Mouse (Mus musculus) forebrain, embryonic 16.5 days (tissue): ENCODE data around the gene Mex3a. TPM values are rescaled to one million over a fixed set of nuclear protein-coding genes. Genes with fewer than 3 reads are reported as not detected.

Source experiments
- ATAC-seq: fragments of 200-750 bp; cut with Nextera tagmentation; 2 replicates; pipeline ENCODE4 v1.8.0; 2017; ENCODE audit warnings: mild to moderate bottlenecking, moderate library complexity
- H3K27ac ChIP-seq: fragments of 300-500 bp; sonication (generic); 2 replicates; pipeline ENCODE4 v1.5.1; 2014; ENCODE audit warnings: low read length, control low read depth
- H3K27me3 ChIP-seq: fragments of 300-500 bp; sonication (generic); replicated peaks from 2 replicates; pipeline ENCODE4 v1.6.1; 2014; ENCODE audit warnings: low read length; ENCODE audit not compliant: control insufficient read depth, insufficient read depth
- H3K36me3 ChIP-seq: fragments of 300-500 bp; sonication (generic); 2 replicates; pipeline ENCODE4 v1.6.1; 2014; ENCODE audit not compliant: control insufficient read depth, insufficient read depth
- H3K4me1 ChIP-seq: fragments of 300-500 bp; sonication (generic); replicated peaks from 2 replicates; pipeline ENCODE4 v1.6.1; 2014; ENCODE audit warnings: low read length; ENCODE audit not compliant: control insufficient read depth, insufficient read depth
- H3K4me2 ChIP-seq: fragments of 300-500 bp; sonication (generic); 2 replicates; pipeline ENCODE4 v1.6.1; 2014; ENCODE audit warnings: mild to moderate bottlenecking, low read length, control low read depth
- H3K4me3 ChIP-seq: fragments of 300-500 bp; sonication (generic); replicated peaks from 2 replicates; pipeline ENCODE4 v1.5.1; 2014; ENCODE audit warnings: mild to moderate bottlenecking, low read length, control low read depth
- H3K9ac ChIP-seq: fragments of 300-500 bp; sonication (generic); replicated peaks from 2 replicates; pipeline ENCODE4 v1.6.1; 2014; ENCODE audit warnings: low read depth, low read length, control low read depth
- H3K9me3 ChIP-seq: fragments of 300-500 bp; sonication (generic); 2 replicates; pipeline ENCODE4 v1.6.1; 2016; ENCODE audit warnings: low read length; ENCODE audit not compliant: control insufficient read depth
- WGBS: fragments of 180-500 bp; shearing (Covaris S2); extraction: QIAGEN DNeasy Blood & Tissue Kit; methylation state at CpG from one replicate; pipeline ENCODE4 v1.1.7; 2014; 5-methylcytosine and 5-hydroxymethylcytosine counted together
- polyA plus RNA-seq: library from polyadenylated mRNA; unstranded; fragments of >200 nt; fragmentation: Nextera tagmentation; extraction: Ambion mirVana; gene quantifications from 2 replicates; pipeline ENCODE4 v1.2.1, GENCODE M21; 2015

Gene Mex3a
- 46.1 and 47.8 TPM in 2 replicates for polyA plus RNA-seq

GRCm38 (mm10) chr3:88532299-88532674 lies at the start of gene Mex3a:
Gene Mex3a (plus strand): TSS chr3:88532395.
- no peak; the same call in 1 of the 2 replicates for ATAC-seq
- H3K27ac ChIP-seq, result peak within 1 kb of the TSS; percentile 99
- peaks cover 8% of the 10 kb centered on the region; the same call in 1 of the 2 replicates for H3K36me3 ChIP-seq
- H3K4me2 ChIP-seq, result peak within 1 kb of the TSS; percentile 94
- peaks cover 65% of the 10 kb centered on the region for H3K4me1 ChIP-seq
- no peaks in the 10 kb centered on the region for H3K9me3 ChIP-seq
- WGBS, result 1% methylated on average over 16 of the region's 31 CpGs
- H3K4me3 ChIP-seq, result peak within 1 kb of the TSS; percentile 90
- H3K27me3 ChIP-seq, result no peaks in the 10 kb centered on the region
- H3K9ac ChIP-seq, result peak within 1 kb of the TSS; percentile 96

- Histone ChIP-seq H3K9me3 (no peaks in the 10 kb centered on the region), H3K27me3 (peaks cover 23% of the 10 kb centered on the region), H3K4me2 (no peak overlapping the region), H3K4me1 (peaks cover 6% of the 10 kb centered on the region), H3K4me3 (no peak overlapping the region), H3K36me3 (no peaks in the 10 kb centered on the region), H3K9ac (no peak overlapping the region), H3K27ac (no peak overlapping the region)
- ATAC-seq, result peak; percentile 21; the same call in 1 of the 2 replicates
- 76% methylated on average over 8 of the region's 8 CpGs for WGBS
Observed at GRCm38 (mm10) chr3:88483141-88483540, 49.1 kb upstream of the Mex3a start.

- no peaks in the 10 kb centered on the region for H3K36me3 ChIP-seq
- peaks cover 7% of the 10 kb centered on the region for H3K4me1 ChIP-seq
- H3K27ac ChIP-seq, result no peak overlapping the region
- H3K4me3 ChIP-seq, result no peak overlapping the region
- ATAC-seq, result peak; percentile 61
- no peaks in the 10 kb centered on the region for H3K9me3 ChIP-seq
- H3K9ac ChIP-seq, result no peak overlapping the region
- H3K4me2 ChIP-seq, result no peak overlapping the region
- 2% methylated on average over 5 of the region's 5 CpGs for WGBS
- H3K27me3 ChIP-seq, result peaks cover 23% of the 10 kb centered on the region
Observed at GRCm38 (mm10) chr3:88483621-88484020, 48.6 kb upstream of the Mex3a start.

GRCm38 (mm10) chr3:88484597-88485316 lies 47.4 kb upstream of the Mex3a start:
- Histone ChIP-seq H3K9me3 (no peaks in the 10 kb centered on the region), H3K36me3 (no peaks in the 10 kb centered on the region), H3K4me2 (peak overlapping the region; percentile 36), H3K4me1 (peaks cover 7% of the 10 kb centered on the region), H3K27ac (no peak overlapping the region), H3K27me3 (peaks cover 23% of the 10 kb centered on the region), H3K9ac (no peak overlapping the region; the same call in 1 of the 2 replicates), H3K4me3 (0 out of 2 replicates have a peak overlapping the region, but pooled peaks have one; percentile 14)
- 12% methylated on average over 39 of the region's 39 CpGs for WGBS
- ATAC-seq, result no peak; the same call in 1 of the 2 replicates

- no peak for ATAC-seq
- 73% methylated on average over 5 of the region's 5 CpGs for WGBS
Observed at GRCm38 (mm10) chr3:88486043-88486442, 46.2 kb upstream of the Mex3a start.

GRCm38 (mm10) chr3:88486887-88487286 lies 45.3 kb upstream of the Mex3a start:
- no peaks in the 10 kb centered on the region for H3K9me3 ChIP-seq
- no peak overlapping the region for H3K27ac ChIP-seq
- no peak overlapping the region for H3K4me3 ChIP-seq
- no peak for ATAC-seq
- H3K27me3 ChIP-seq, result peaks cover 23% of the 10 kb centered on the region
- H3K36me3 ChIP-seq, result no peaks in the 10 kb centered on the region
- WGBS, result 83% methylated on average over 4 of the region's 4 CpGs
- H3K9ac ChIP-seq, result no peak overlapping the region
- H3K4me1 ChIP-seq, result peaks cover 7% of the 10 kb centered on the region
- H3K4me2 ChIP-seq, result no peak overlapping the region

More at GRCm38 (mm10) chr3:88486043-88486442, 46.2 kb upstream of the Mex3a start:
- Histone ChIP-seq H3K27me3 (peaks cover 23% of the 10 kb centered on the region), H3K4me1 (peaks cover 7% of the 10 kb centered on the region), H3K27ac (no peak overlapping the region), H3K4me3 (no peak overlapping the region), H3K9ac (no peak overlapping the region), H3K4me2 (no peak overlapping the region), H3K9me3 (no peaks in the 10 kb centered on the region), H3K36me3 (no peaks in the 10 kb centered on the region)

- no peak overlapping the region for H3K9ac ChIP-seq
- no peak overlapping the region for H3K4me3 ChIP-seq
- no peaks in the 10 kb centered on the region for H3K9me3 ChIP-seq
- ATAC-seq, result no peak
- H3K4me1 ChIP-seq, result peaks cover 8% of the 10 kb centered on the region
- WGBS, result 83% methylated on average over 1 of the region's 1 CpGs
- H3K4me2 ChIP-seq, result no peak overlapping the region
- no peak overlapping the region for H3K27ac ChIP-seq
- no peaks in the 10 kb centered on the region for H3K36me3 ChIP-seq
- peaks cover 22% of the 10 kb centered on the region for H3K27me3 ChIP-seq
Observed at GRCm38 (mm10) chr3:88487396-88487795, 44.8 kb upstream of the Mex3a start.

DNA sequence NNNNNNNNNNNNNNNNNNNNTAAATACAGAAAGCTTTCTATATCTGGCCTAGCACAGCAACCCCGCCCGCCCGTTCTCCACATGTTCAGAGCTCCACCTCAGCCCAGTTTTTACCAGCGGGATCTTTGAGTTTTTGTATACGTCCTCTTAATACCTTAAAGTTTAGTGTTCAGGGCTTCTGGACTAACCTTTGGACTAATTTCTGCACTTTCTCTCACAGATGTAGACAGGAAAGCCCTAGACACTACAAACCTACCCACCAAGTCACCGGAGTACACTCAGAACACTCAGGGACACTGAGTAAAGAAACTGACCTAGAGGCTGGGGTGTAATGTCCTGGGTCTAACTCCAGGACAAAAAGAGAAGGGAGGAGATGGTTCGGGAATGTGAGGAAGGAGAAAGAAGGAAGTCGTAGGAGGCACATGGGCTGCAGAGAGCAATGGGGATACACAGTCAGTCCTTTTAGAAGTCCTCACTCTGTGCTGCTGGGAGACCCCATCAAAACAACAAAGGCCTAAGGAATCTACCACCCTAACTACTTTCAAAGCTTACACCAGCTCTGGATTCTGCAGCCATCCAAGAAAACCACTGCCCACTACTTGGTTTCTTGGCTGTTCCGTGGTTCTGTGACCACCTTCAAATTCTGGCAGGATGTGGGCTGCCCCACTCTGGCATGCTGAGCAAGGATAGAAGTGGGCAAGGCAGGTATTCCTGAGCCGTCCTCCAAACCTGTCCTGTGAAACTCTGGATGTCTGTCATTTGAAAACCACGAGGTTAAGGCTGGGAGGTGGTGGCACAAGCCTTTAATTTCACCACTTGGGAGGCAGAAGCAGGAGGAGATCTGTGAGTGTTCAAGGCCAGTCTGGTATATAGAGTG lies 38.3 kb upstream of the Mex3a start:
- Histone ChIP-seq H3K36me3 (no peaks in the 10 kb centered on the region), H3K9ac (no peak overlapping the region), H3K9me3 (no peaks in the 10 kb centered on the region), H3K4me2 (no peak overlapping the region), H3K4me3 (no peak overlapping the region), H3K27ac (no peak overlapping the region), H3K27me3 (no peaks in the 10 kb centered on the region), H3K4me1 (peaks cover 12% of the 10 kb centered on the region)
- ATAC-seq, result no peak
- 82% methylated on average over 11 of the region's 11 CpGs for WGBS
